In genomic region chr5:88862794-88863193, GRCm38 (mm10) we compare ENCODE assay signal across 11 mouse cellular contexts.
"Had no signal": no experiment of that assay in that cellular context is flagged by ENCODE, and none has a peak within 500 bp of the region (broad histone marks: within the 10 kb centered on the region; RNA-seq: fewer than 3 reads in every experiment).

No protein-coding gene starts in this region.

- H3K9me3 ChIP-seq: kidney, embryonic 15.5 days; liver, embryonic 13.5 days; midbrain, embryonic 13.5 days; neural tube, embryonic 13.5 days; stomach, embryonic 15.5 days had no signal

- ATAC-seq: lung, postnatal 0 days had no signal

- H3K36me3 ChIP-seq: kidney, embryonic 15.5 days; liver, embryonic 13.5 days; midbrain, embryonic 13.5 days; neural tube, embryonic 13.5 days; stomach, embryonic 15.5 days had no signal

- DNase-seq: layer of hippocampus, postnatal 36 days; liver, embryonic 13.5 days; right cerebral cortex, postnatal 25 days had no signal

- H3K27ac ChIP-seq: kidney, embryonic 15.5 days; left cerebral cortex, adult 2 months; liver, embryonic 13.5 days; midbrain, embryonic 13.5 days; neural tube, embryonic 13.5 days; stomach, embryonic 15.5 days had no signal

- H3K4me3 ChIP-seq: kidney, embryonic 15.5 days; left cerebral cortex, adult 2 months; liver, embryonic 13.5 days; megakaryocyte, embryonic 14.5 days; midbrain, embryonic 13.5 days; myocyte; neural tube, embryonic 13.5 days; stomach, embryonic 15.5 days had no signal

- H3K9ac ChIP-seq: kidney, embryonic 15.5 days; liver, embryonic 13.5 days; midbrain, embryonic 13.5 days; neural tube, embryonic 13.5 days; stomach, embryonic 15.5 days had no signal

- H3K27me3 ChIP-seq: kidney, embryonic 15.5 days; liver, embryonic 13.5 days; megakaryocyte, embryonic 14.5 days; midbrain, embryonic 13.5 days; neural tube, embryonic 13.5 days; stomach, embryonic 15.5 days had no signal

- H3K4me1 ChIP-seq: kidney, embryonic 15.5 days; liver, embryonic 13.5 days; megakaryocyte, embryonic 14.5 days; midbrain, embryonic 13.5 days; neural tube, embryonic 13.5 days; stomach, embryonic 15.5 days had no signal

- H3K4me2 ChIP-seq: kidney, embryonic 15.5 days; liver, embryonic 13.5 days; midbrain, embryonic 13.5 days; neural tube, embryonic 13.5 days; stomach, embryonic 15.5 days had no signal
